Mouse (Mus musculus): ENCODE data around the gene Spn. TPM values are rescaled to one million over a fixed set of nuclear protein-coding genes. Genes with fewer than 3 reads are reported as not detected.
"Not testable (repeated sequence)": the region's sequence is repeated elsewhere in the genome, so short reads cannot be mapped to it uniquely, and the experiment has no call there.

The Spn gene
- not detected in 2 replicates for polyA plus RNA-seq (2015; fragmentation: Nextera tagmentation; extraction: Ambion mirVana)

GRCm38 (mm10) chr7:127137262-127138017 lies at the start of gene Spn:
Gene Spn, minus strand, starts transcription at chr7:127137823.
- 66% methylated on average over 9 of the region's 9 CpGs for WGBS
- Histone ChIP-seq H3K9me3 (no peaks in the 10 kb centered on the region), H3K27ac (replicated peaks) (no peak within 1 kb of the TSS), H3K36me3 (no peaks in the 10 kb centered on the region), H3K4me3 (no peak within 1 kb of the TSS), H3K27me3 (no peaks in the 10 kb centered on the region), H3K4me2 (replicated peaks) (no peak within 1 kb of the TSS), H3K9ac (replicated peaks) (no peak within 1 kb of the TSS), H3K4me1 (no peaks in the 10 kb centered on the region)
- no peak for ATAC-seq (replicated peaks)

GRCm38 (mm10) chr7:127187351-127187750 lies 49.7 kb upstream of the Spn start:
- Histone ChIP-seq H3K9me3 (no peaks in the 10 kb centered on the region), H3K4me3 (no peak overlapping the region), H3K36me3 (peaks cover 9% of the 10 kb centered on the region), H3K4me1 (no peaks in the 10 kb centered on the region), H3K27me3 (no peaks in the 10 kb centered on the region), H3K9ac (replicated peaks) (no peak overlapping the region), H3K4me2 (replicated peaks) (no peak overlapping the region), H3K27ac (replicated peaks) (no peak overlapping the region)
- 73% methylated on average over 10 of the region's 10 CpGs for WGBS
- ATAC-seq (replicated peaks) = no peak

- H3K4me3 ChIP-seq = no peak overlapping the region
- no peak overlapping the region for H3K27ac ChIP-seq (replicated peaks)
- no peaks in the 10 kb centered on the region for H3K36me3 ChIP-seq
- no peaks in the 10 kb centered on the region for H3K27me3 ChIP-seq
- H3K9ac ChIP-seq (replicated peaks) = no peak overlapping the region
- ATAC-seq (replicated peaks) = no peak
- H3K9me3 ChIP-seq = no peaks in the 10 kb centered on the region
- WGBS = 63% methylated on average over 3 of the region's 3 CpGs
- no peaks in the 10 kb centered on the region for H3K4me1 ChIP-seq
- H3K4me2 ChIP-seq (replicated peaks) = no peak overlapping the region
Observed at GRCm38 (mm10) chr7:127185601-127186000, 48.0 kb upstream of the Spn start.

GRCm38 (mm10) chr7:127184720-127185119 lies 47.1 kb upstream of the Spn start:
- Histone ChIP-seq H3K27me3 (no peaks in the 10 kb centered on the region), H3K36me3 (no peaks in the 10 kb centered on the region), H3K9ac (replicated peaks) (no peak overlapping the region), H3K4me3 (no peak overlapping the region), H3K4me1 (no peaks in the 10 kb centered on the region), H3K4me2 (replicated peaks) (no peak overlapping the region), H3K9me3 (no peaks in the 10 kb centered on the region), H3K27ac (replicated peaks) (no peak overlapping the region)
- no peak for ATAC-seq (replicated peaks)
- 33% methylated on average over 1 of the region's 1 CpGs for WGBS

GRCm38 (mm10) chr7:127183828-127184227 lies 46.2 kb upstream of the Spn start:
- 68% methylated on average over 6 of the region's 6 CpGs for WGBS

GRCm38 (mm10) chr7:127183345-127183744 lies 45.7 kb upstream of the Spn start:
- no peak for ATAC-seq (replicated peaks)
- Histone ChIP-seq H3K27me3 (no peaks in the 10 kb centered on the region), H3K9me3 (no peaks in the 10 kb centered on the region), H3K4me2 (replicated peaks) (no peak overlapping the region), H3K27ac (replicated peaks) (no peak overlapping the region), H3K9ac (replicated peaks) (no peak overlapping the region), H3K4me1 (no peaks in the 10 kb centered on the region), H3K4me3 (no peak overlapping the region), H3K36me3 (no peaks in the 10 kb centered on the region)
- 91% methylated on average over 8 of the region's 8 CpGs for WGBS

More at GRCm38 (mm10) chr7:127183828-127184227, 46.2 kb upstream of the Spn start:
- H3K4me1 ChIP-seq = no peaks in the 10 kb centered on the region
- no peak overlapping the region for H3K4me3 ChIP-seq
- no peak for ATAC-seq (replicated peaks)
- H3K27ac ChIP-seq (replicated peaks) = no peak overlapping the region
- no peak overlapping the region for H3K4me2 ChIP-seq (replicated peaks)
- no peak overlapping the region for H3K9ac ChIP-seq (replicated peaks)
- H3K27me3 ChIP-seq = no peaks in the 10 kb centered on the region
- no peaks in the 10 kb centered on the region for H3K9me3 ChIP-seq
- no peaks in the 10 kb centered on the region for H3K36me3 ChIP-seq

GRCm38 (mm10) chr7:127181724-127182123 lies 44.1 kb upstream of the Spn start:
- H3K4me2 ChIP-seq (replicated peaks); H3K4me3 ChIP-seq; H3K27ac ChIP-seq (replicated peaks); H3K9ac ChIP-seq (replicated peaks); H3K4me1 ChIP-seq; H3K27me3 ChIP-seq; H3K36me3 ChIP-seq; H3K9me3 ChIP-seq; ATAC-seq (replicated peaks): not testable (repeated sequence)
- 34% methylated on average over 3 of the region's 3 CpGs for WGBS

GRCm38 (mm10) chr7:127180783-127181182 lies 43.2 kb upstream of the Spn start:
- WGBS = 68% methylated on average over 2 of the region's 2 CpGs
- H3K27ac ChIP-seq (replicated peaks) = no peak overlapping the region
- no peak overlapping the region for H3K4me2 ChIP-seq (replicated peaks)
- no peaks in the 10 kb centered on the region for H3K36me3 ChIP-seq
- no peaks in the 10 kb centered on the region for H3K4me1 ChIP-seq
- no peak for ATAC-seq (replicated peaks)
- H3K9ac ChIP-seq (replicated peaks) = no peak overlapping the region
- H3K27me3 ChIP-seq = no peaks in the 10 kb centered on the region
- no peaks in the 10 kb centered on the region for H3K9me3 ChIP-seq
- no peak overlapping the region for H3K4me3 ChIP-seq

GRCm38 (mm10) chr7:127176937-127177336 lies 39.3 kb upstream of the Spn start:
- Histone ChIP-seq H3K36me3 (no peaks in the 10 kb centered on the region), H3K4me1 (no peaks in the 10 kb centered on the region), H3K9me3 (no peaks in the 10 kb centered on the region), H3K4me2 (replicated peaks) (no peak overlapping the region), H3K27me3 (no peaks in the 10 kb centered on the region), H3K4me3 (no peak overlapping the region), H3K9ac (replicated peaks) (no peak overlapping the region), H3K27ac (replicated peaks) (no peak overlapping the region)
- 78% methylated on average over 4 of the region's 4 CpGs for WGBS
- no peak for ATAC-seq (replicated peaks)

- 89% methylated on average over 5 of the region's 5 CpGs for WGBS
Observed at GRCm38 (mm10) chr7:127166501-127166900, 28.9 kb upstream of the Spn start.

GRCm38 (mm10) chr7:127165607-127166493 lies 28.2 kb upstream of the Spn start:
- H3K9ac ChIP-seq (replicated peaks) = no peak overlapping the region
- H3K36me3 ChIP-seq = no peaks in the 10 kb centered on the region
- WGBS = 81% methylated on average over 12 of the region's 12 CpGs
- no peak overlapping the region for H3K4me3 ChIP-seq
- H3K4me2 ChIP-seq (replicated peaks) = no peak overlapping the region
- no peak overlapping the region for H3K27ac ChIP-seq (replicated peaks)
- ATAC-seq (replicated peaks) = no peak
- H3K27me3 ChIP-seq = no peaks in the 10 kb centered on the region
- no peaks in the 10 kb centered on the region for H3K9me3 ChIP-seq
- no peaks in the 10 kb centered on the region for H3K4me1 ChIP-seq

More at GRCm38 (mm10) chr7:127166501-127166900, 28.9 kb upstream of the Spn start:
- Histone ChIP-seq H3K27me3 (no peaks in the 10 kb centered on the region), H3K9ac (replicated peaks) (no peak overlapping the region), H3K36me3 (no peaks in the 10 kb centered on the region), H3K4me2 (replicated peaks) (no peak overlapping the region), H3K4me1 (no peaks in the 10 kb centered on the region), H3K27ac (replicated peaks) (no peak overlapping the region), H3K9me3 (no peaks in the 10 kb centered on the region), H3K4me3 (no peak overlapping the region)
- ATAC-seq (replicated peaks) = no peak

- no peak for ATAC-seq (replicated peaks)
- H3K9ac ChIP-seq (replicated peaks) = no peak overlapping the region
- no peaks in the 10 kb centered on the region for H3K36me3 ChIP-seq
- no peak overlapping the region for H3K4me2 ChIP-seq (replicated peaks)
- H3K9me3 ChIP-seq = no peaks in the 10 kb centered on the region
- H3K27me3 ChIP-seq = no peaks in the 10 kb centered on the region
- H3K27ac ChIP-seq (replicated peaks) = no peak overlapping the region
- H3K4me1 ChIP-seq = no peaks in the 10 kb centered on the region
- H3K4me3 ChIP-seq = no peak overlapping the region
- 83% methylated on average over 4 of the region's 4 CpGs for WGBS
Observed at GRCm38 (mm10) chr7:127164002-127164401, 26.4 kb upstream of the Spn start.

Data from forebrain, embryonic 15.5 days (tissue).